Mouse (Mus musculus): ENCODE measurements around the gene Qpctl.

- TF ChIP-seq CTCF (conservative IDR thresholded peaks at IDR 0.05; ENCODE audit: insufficient read depth, insufficient read length, low read depth, low read length) (no peak), POLR2A (IDR thresholded peaks at IDR 0.05; ENCODE audit: low read depth, low read length) (no peak)
These were observed 15.9 kb upstream of the Qpctl start for GRCm38 (mm10) chr7:19164978-19165377.

Measured in kidney, adult 2 months (tissue).